Mouse (Mus musculus) stomach, postnatal 0 days (tissue): ENCODE results near the gene Vars2. TPM values are rescaled to one million over a fixed set of nuclear protein-coding genes. Genes with fewer than 3 reads are reported as not detected.

Experiments used
- ATAC-seq: fragments of 200-750 bp; cut with Nextera tagmentation; 2 replicates; pipeline ENCODE4 v1.8.0; 2017; ENCODE audit not compliant: low FRiP score, low TSS enrichment
- DNase-seq: peaks from one replicate; pipeline ENCODE4 v3.0.0-alpha.2; 2016; ENCODE audit warnings: low spot score
- H3K27ac ChIP-seq: fragments of 300-500 bp; sonication (generic); replicated peaks from 2 replicates; pipeline ENCODE4 v1.5.1; 2014; ENCODE audit warnings: mild to moderate bottlenecking, control low read depth
- H3K27me3 ChIP-seq: fragments of 300-500 bp; sonication (generic); 2 replicates; pipeline ENCODE4 v1.6.1; 2014; ENCODE audit warnings: low read length; ENCODE audit not compliant: control insufficient read depth, insufficient read depth
- H3K36me3 ChIP-seq: fragments of 300-500 bp; sonication (generic); 2 replicates; pipeline ENCODE4 v1.6.1; 2014; ENCODE audit warnings: low read length, mixed read lengths; ENCODE audit not compliant: control insufficient read depth, insufficient read depth
- H3K4me1 ChIP-seq: fragments of 300-500 bp; sonication (generic); replicated peaks from 2 replicates; pipeline ENCODE4 v1.6.1; 2014; ENCODE audit warnings: antibody characterized with exemption; ENCODE audit not compliant: control insufficient read depth, insufficient read depth
- H3K4me2 ChIP-seq: fragments of 300-500 bp; sonication (generic); replicated peaks from 2 replicates; pipeline ENCODE4 v1.6.1; 2014; ENCODE audit warnings: low read depth, mild to moderate bottlenecking, control low read depth, moderate library complexity
- H3K4me3 ChIP-seq: fragments of 300-500 bp; sonication (generic); 2 replicates; pipeline ENCODE4 v1.5.1; 2014; ENCODE audit warnings: low read depth, low read length, control low read depth
- H3K9ac ChIP-seq: fragments of 300-500 bp; sonication (generic); 2 replicates; pipeline ENCODE4 v1.6.1; 2014; ENCODE audit warnings: mild to moderate bottlenecking, low read length, control low read depth, mixed read lengths
- H3K9me3 ChIP-seq: fragments of 300-500 bp; sonication (generic); 2 replicates; pipeline ENCODE4 v1.6.1; 2016; ENCODE audit warnings: low read length; ENCODE audit not compliant: control insufficient read depth
- CTCF ChIP-seq: IDR thresholded peaks from 2 replicates; pipeline ENCODE4 v1.5.1; 2016; ENCODE audit warnings: antibody characterized with exemption, low read depth, mild to moderate bottlenecking, moderate library complexity
- EP300 ChIP-seq: optimal IDR thresholded peaks from 2 replicates; pipeline ENCODE3; 2016; ENCODE audit warnings: antibody characterized with exemption
- WGBS: fragments of 180-500 bp; shearing (Covaris S2); extraction: QIAGEN DNeasy Blood & Tissue Kit; methylation state at CpG from one replicate; pipeline ENCODE4 v1.1.7; 2014; 5-methylcytosine and 5-hydroxymethylcytosine counted together
- polyA plus RNA-seq: library from polyadenylated mRNA; unstranded; fragments of >200 nt; fragmentation: Nextera tagmentation; extraction: Ambion mirVana; gene quantifications from 2 replicates; pipeline ENCODE4 v1.2.1, GENCODE M21; 2015

Gene Vars2
- polyA plus RNA-seq, result 10.3 and 10.6 TPM in 2 replicates

DNA sequence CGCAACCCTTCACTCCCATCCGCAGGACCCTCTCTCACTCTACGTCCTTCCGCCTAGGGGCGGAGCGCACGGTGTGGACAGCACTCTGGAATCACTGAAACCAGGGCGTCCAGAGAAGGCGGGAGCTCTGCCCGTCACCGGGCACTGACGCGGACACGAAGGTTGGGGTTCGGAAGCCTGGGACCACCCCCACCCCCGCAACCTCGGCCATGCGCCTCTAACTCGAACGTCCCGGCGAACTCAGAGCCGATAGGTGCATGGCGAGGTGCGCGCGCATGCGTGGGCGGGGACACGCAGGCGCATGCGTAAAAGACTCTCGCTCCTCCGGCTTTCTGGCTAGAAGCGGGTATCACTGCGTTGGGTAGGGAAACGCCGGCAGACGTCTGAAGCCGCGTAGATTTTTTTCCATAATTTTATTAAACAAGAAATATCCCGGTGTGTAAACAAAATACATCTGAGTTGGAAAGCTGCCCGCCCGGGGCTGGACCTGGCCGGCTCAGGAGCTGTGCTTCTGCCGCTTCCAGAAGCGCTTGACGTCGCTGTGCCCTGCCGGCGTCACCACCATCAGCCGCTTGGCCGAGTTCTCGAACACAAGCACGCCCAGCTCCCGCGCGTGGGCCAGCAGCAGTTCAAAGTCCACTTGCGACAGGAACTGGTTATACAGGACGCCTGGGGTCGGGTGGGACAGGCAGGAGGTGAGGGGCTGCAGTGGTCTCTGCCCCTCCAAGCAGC is at the start of gene Vars2:
Gene Vars2 (minus strand): TSS at position 259 of the 732 bp plus-strand sequence.
- Histone ChIP-seq H3K9me3 (no peaks in the 10 kb centered on the region), H3K36me3 (0 out of 2 replicates have a peak, but pooled peaks cover 2% of the 10 kb centered on the region), H3K4me1 (no peaks in the 10 kb centered on the region), H3K4me3 (peak within 1 kb of the TSS; percentile 68), H3K27me3 (no peaks in the 10 kb centered on the region), H3K27ac (peak within 1 kb of the TSS; percentile 91), H3K4me2 (peak within 1 kb of the TSS; percentile 98), H3K9ac (peak within 1 kb of the TSS; percentile 85)
- ATAC-seq (peak; percentile 83), DNase-seq (peak; percentile 96)
- WGBS, result under 1% methylated on average over 61 of the region's 61 CpGs
- TF ChIP-seq EP300, result no peak
- no peak for TF ChIP-seq CTCF

DNA sequence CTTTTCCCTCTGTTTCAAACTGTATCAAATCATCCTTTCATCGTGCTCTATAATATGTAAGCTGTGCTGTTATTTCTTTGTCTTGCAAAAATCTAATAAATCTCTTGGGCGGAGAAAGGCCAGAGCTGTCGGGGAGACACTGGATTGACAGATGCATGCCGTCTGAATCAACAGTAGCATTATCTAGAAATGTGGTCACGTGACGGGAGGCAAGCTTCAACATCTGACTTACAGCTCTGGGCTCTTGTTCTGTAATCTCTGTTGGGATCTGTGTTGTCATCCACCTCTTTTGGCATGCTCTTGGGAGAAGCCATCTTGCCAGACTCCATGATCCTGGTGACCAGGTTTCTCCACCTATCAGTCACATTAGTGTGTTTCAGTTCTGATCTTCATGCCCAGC is 49.7 kb upstream of the Vars2 start:
- Histone ChIP-seq H3K4me3 (no peak overlapping the region), H3K4me1 (no peaks in the 10 kb centered on the region), H3K36me3 (no peaks in the 10 kb centered on the region), H3K27ac (no peak overlapping the region), H3K4me2 (no peak overlapping the region), H3K27me3 (no peaks in the 10 kb centered on the region), H3K9me3 (no peaks in the 10 kb centered on the region), H3K9ac (no peak overlapping the region)
- TF ChIP-seq EP300 (no peak), CTCF (no peak)
- no peak for DNase-seq
- WGBS, result 75% methylated on average over 6 of the region's 6 CpGs
- no peak for ATAC-seq

DNA sequence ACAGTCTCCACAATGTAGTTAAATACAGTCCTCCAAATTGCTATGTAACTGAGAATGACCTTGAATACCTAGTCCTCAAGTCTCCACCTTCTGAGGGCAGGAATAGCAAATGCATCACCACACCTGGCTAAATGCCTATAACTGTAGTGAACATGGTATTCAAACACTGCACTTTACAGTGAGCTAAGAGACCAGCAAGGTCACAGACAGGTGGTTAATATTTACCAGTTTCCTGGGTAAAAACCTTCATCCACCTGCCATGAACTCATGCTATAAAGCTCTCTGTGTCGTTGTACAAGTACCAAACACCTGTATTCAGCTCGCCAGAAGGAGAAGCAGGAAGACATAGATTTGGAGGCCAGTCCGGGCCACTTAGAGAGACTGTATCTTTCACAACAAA is 48.7 kb upstream of the Vars2 start:
- Histone ChIP-seq H3K9me3 (no peaks in the 10 kb centered on the region), H3K27me3 (no peaks in the 10 kb centered on the region), H3K36me3 (no peaks in the 10 kb centered on the region), H3K9ac (no peak overlapping the region), H3K4me2 (no peak overlapping the region), H3K4me3 (no peak overlapping the region), H3K27ac (no peak overlapping the region), H3K4me1 (peaks cover under 1% of the 10 kb centered on the region; the same call in 1 of the 2 replicates)
- TF ChIP-seq CTCF (no peak), EP300 (no peak)
- DNase-seq, result no peak
- no peak for ATAC-seq
- WGBS, result 70% methylated on average over 3 of the region's 3 CpGs

DNA sequence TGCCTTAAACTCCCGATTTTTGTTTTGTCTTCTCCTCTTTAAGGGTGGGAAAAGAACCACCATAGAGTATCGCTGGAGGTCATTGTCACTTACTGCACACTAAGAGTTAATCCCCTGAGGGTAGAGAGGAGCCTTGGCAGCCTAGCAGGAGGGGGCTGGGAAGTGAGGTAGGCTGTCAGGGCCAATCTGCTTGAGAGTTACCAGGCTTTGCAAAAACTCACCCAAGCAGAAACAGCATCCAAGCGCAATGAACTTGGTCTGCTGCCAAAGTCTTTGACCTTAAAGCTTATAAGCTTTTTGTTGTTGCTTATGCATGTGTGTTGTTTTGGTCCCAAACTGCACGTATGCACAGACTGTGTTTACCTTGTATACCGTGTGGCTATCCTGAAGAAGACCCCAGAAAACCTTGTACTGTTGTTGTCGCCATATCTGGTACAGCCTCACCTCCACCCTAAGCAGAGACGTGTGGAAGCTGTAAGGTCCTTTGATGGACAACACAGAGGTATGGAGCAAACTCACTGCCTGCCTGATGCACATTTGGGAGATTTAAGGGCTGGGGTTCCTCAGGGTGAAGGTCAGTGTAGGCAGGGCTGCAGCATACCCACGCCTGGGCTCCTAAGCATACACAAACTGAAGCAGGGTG is 43.4 kb upstream of the Vars2 start:
- no peak overlapping the region; the same call in 1 of the 2 replicates for H3K27ac ChIP-seq
- H3K36me3 ChIP-seq, result no peaks in the 10 kb centered on the region
- H3K9me3 ChIP-seq, result no peaks in the 10 kb centered on the region
- 33% methylated on average over 8 of the region's 8 CpGs for WGBS
- H3K4me1 ChIP-seq, result peaks cover 5% of the 10 kb centered on the region; the same call in 1 of the 2 replicates
- DNase-seq, result no peak
- ATAC-seq, result 0 out of 2 replicates have a peak, but pooled peaks have one; percentile 36
- H3K4me3 ChIP-seq, result no peak overlapping the region
- TF ChIP-seq CTCF (no peak), EP300 (no peak)
- no peaks in the 10 kb centered on the region for H3K27me3 ChIP-seq
- no peak overlapping the region for H3K4me2 ChIP-seq
- no peak overlapping the region for H3K9ac ChIP-seq

DNA sequence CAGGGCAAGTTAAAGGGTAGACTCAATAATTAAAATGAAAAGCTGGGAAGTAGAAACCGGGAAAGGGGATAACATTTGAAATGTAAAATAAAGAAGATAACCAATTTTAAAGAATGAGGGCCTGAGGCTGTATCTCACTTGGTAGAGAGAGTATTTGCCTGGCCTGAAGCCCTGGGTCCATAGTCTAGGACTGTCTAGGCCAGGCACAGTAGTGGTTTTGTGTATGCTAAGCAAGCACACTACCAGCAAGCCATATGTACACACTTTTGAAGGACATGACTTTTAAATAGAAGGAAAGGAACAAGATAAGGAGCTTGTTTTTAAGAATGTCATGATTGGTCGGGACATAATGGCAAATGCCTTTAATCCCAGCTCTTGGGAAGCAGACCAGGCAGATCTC is 41.2 kb upstream of the Vars2 start:
- H3K4me1 ChIP-seq, result peaks cover 5% of the 10 kb centered on the region; the same call in 1 of the 2 replicates
- H3K9me3 ChIP-seq, result no peaks in the 10 kb centered on the region
- H3K27me3 ChIP-seq, result no peaks in the 10 kb centered on the region
- H3K36me3 ChIP-seq, result no peaks in the 10 kb centered on the region
- H3K9ac ChIP-seq, result no peak overlapping the region
- WGBS, result 55% methylated on average over 2 of the region's 2 CpGs
- no peak overlapping the region for H3K4me2 ChIP-seq
- no peak for DNase-seq
- H3K27ac ChIP-seq, result peak overlapping the region; percentile 71; the same call in 1 of the 2 replicates
- H3K4me3 ChIP-seq, result no peak overlapping the region
- TF ChIP-seq EP300 (no peak), CTCF (no peak)
- ATAC-seq, result peak; percentile 62; the same call in 1 of the 2 replicates
